11 mouse cellular contexts compared by ENCODE assay signal in genomic region chr11:8781308-8782140, GRCm38 (mm10).
DNase-seq lines count a peak whose midpoint lies in the region; ATAC-seq lines count a peak whose summit lies in the region.
"Had no signal": no experiment of that assay in that cellular context is flagged by ENCODE, and none has a peak within 500 bp of the region (broad histone marks: within the 10 kb centered on the region; RNA-seq: fewer than 3 reads in every experiment).

No protein-coding gene starts in this region.

- intact Hi-C loops in left cerebral cortex, postnatal 4 days (cut with DNase I), result no loop called here

- DNase-seq in heart, adult 8-10 months (ENCODE audit: low spot score), result peak; percentile 16
- DNase-seq in heart, adult 18-20 months, result no peak
- peak; percentile 77 for DNase-seq in adrenal gland, adult 8-10 months
- DNase-seq in limb, embryonic 11.5 days (ENCODE audit: low spot score), result peak; percentile 44
- no peak for DNase-seq in left cerebral cortex, postnatal 4 days
- DNase-seq in thymus, postnatal 14 days, result no peak
- no peak for DNase-seq in cerebellum, adult 8-10 months
- DNase-seq: cerebellum, adult 2 months had no signal

- H3K27ac ChIP-seq in hindbrain, embryonic 16.5 days (ENCODE audit: low read depth, low read length), result no peak overlapping the region
- no peak overlapping the region for H3K27ac ChIP-seq in limb, embryonic 11.5 days (replicated peaks; ENCODE audit: low read depth, low read length)
- H3K27ac ChIP-seq: forebrain, embryonic 12.5 days; macrophage had no signal

- no peak overlapping the region for H3K4me3 ChIP-seq in hindbrain, embryonic 16.5 days (ENCODE audit: low read length)
- no peak overlapping the region for H3K4me3 ChIP-seq in limb, embryonic 11.5 days (ENCODE audit: low read depth, low read length)
- H3K4me3 ChIP-seq: forebrain, embryonic 12.5 days had no signal

- 60% methylated on average over 10 of the region's 10 CpGs for WGBS in hindbrain, embryonic 16.5 days
- 45% methylated on average over 10 of the region's 10 CpGs for WGBS in limb, embryonic 11.5 days

- no peak overlapping the region for H3K9ac ChIP-seq in hindbrain, embryonic 16.5 days (ENCODE audit: low read depth, low read length)
- no peak overlapping the region for H3K9ac ChIP-seq in limb, embryonic 11.5 days (ENCODE audit: low read length)
- H3K9ac ChIP-seq: forebrain, embryonic 12.5 days had no signal

- no peak overlapping the region for H3K4me2 ChIP-seq in hindbrain, embryonic 16.5 days (ENCODE audit: low read length)
- no peak overlapping the region for H3K4me2 ChIP-seq in limb, embryonic 11.5 days (ENCODE audit: low read depth, severe bottlenecking)
- H3K4me2 ChIP-seq: forebrain, embryonic 12.5 days had no signal

- H3K9me3 ChIP-seq in hindbrain, embryonic 16.5 days (ENCODE audit: control insufficient read depth, low read length), result no peaks in the 10 kb centered on the region
- no peaks in the 10 kb centered on the region for H3K9me3 ChIP-seq in limb, embryonic 11.5 days (ENCODE audit: control insufficient read depth, low read length)
- H3K9me3 ChIP-seq: forebrain, embryonic 12.5 days had no signal

- peak; percentile 62 for ATAC-seq in hindbrain, embryonic 16.5 days
- peak; percentile 64; the same call in 1 of the 2 replicates for ATAC-seq in limb, embryonic 11.5 days (ENCODE audit: insufficient number of reproducible peaks, low FRiP score, low TSS enrichment, low read depth)

- H3K36me3 ChIP-seq in hindbrain, embryonic 16.5 days (ENCODE audit: control insufficient read depth, insufficient read depth, low read length), result no peaks in the 10 kb centered on the region
- no peaks in the 10 kb centered on the region for H3K36me3 ChIP-seq in limb, embryonic 11.5 days (ENCODE audit: control insufficient read depth, insufficient read depth, low read length)
- H3K36me3 ChIP-seq: forebrain, embryonic 12.5 days had no signal

- H3K4me1 ChIP-seq in hindbrain, embryonic 16.5 days (ENCODE audit: control insufficient read depth, insufficient read depth, low read depth, low read length), result no peaks in the 10 kb centered on the region
- peaks cover 17% of the 10 kb centered on the region for H3K4me1 ChIP-seq in limb, embryonic 11.5 days (ENCODE audit: control insufficient read depth, insufficient read depth, low read length)
- H3K4me1 ChIP-seq: forebrain, embryonic 12.5 days had no signal

- H3K27me3 ChIP-seq in hindbrain, embryonic 16.5 days (replicated peaks; ENCODE audit: control insufficient read depth, insufficient read depth, low read length), result no peaks in the 10 kb centered on the region
- no peaks in the 10 kb centered on the region for H3K27me3 ChIP-seq in limb, embryonic 11.5 days (ENCODE audit: control insufficient read depth, insufficient read depth, low read length)
- H3K27me3 ChIP-seq: forebrain, embryonic 12.5 days had no signal

Comparison
In these comparisons a context has a peak if more than half of its experiments do, and no peak if none do; other contexts are left out.
1. DNase-seq: peak in heart, adult 8-10 months (single experiment), adrenal gland, adult 8-10 months (single experiment) and limb, embryonic 11.5 days (single experiment); none in heart, adult 18-20 months (0 of 2), left cerebral cortex, postnatal 4 days (single experiment), thymus, postnatal 14 days (single experiment) and cerebellum, adult 8-10 months (single experiment).